Mouse (Mus musculus): ENCODE measurements around the gene Nup133.

GRCm38 (mm10) chr8:123978166-123978838 lies 29.2 kb upstream of the Nup133 start:
- TF ChIP-seq TAL1 (IDR thresholded peaks at IDR 0.05; ENCODE audit: low read length) (no peak), GATA1 (IDR thresholded peaks at IDR 0.05; ENCODE audit: low read length) (no peak)

Measured in erythroblast, embryonic 14.5 days (primary cell).